10 mouse cellular contexts compared by ENCODE assay signal in the genomic region with DNA sequence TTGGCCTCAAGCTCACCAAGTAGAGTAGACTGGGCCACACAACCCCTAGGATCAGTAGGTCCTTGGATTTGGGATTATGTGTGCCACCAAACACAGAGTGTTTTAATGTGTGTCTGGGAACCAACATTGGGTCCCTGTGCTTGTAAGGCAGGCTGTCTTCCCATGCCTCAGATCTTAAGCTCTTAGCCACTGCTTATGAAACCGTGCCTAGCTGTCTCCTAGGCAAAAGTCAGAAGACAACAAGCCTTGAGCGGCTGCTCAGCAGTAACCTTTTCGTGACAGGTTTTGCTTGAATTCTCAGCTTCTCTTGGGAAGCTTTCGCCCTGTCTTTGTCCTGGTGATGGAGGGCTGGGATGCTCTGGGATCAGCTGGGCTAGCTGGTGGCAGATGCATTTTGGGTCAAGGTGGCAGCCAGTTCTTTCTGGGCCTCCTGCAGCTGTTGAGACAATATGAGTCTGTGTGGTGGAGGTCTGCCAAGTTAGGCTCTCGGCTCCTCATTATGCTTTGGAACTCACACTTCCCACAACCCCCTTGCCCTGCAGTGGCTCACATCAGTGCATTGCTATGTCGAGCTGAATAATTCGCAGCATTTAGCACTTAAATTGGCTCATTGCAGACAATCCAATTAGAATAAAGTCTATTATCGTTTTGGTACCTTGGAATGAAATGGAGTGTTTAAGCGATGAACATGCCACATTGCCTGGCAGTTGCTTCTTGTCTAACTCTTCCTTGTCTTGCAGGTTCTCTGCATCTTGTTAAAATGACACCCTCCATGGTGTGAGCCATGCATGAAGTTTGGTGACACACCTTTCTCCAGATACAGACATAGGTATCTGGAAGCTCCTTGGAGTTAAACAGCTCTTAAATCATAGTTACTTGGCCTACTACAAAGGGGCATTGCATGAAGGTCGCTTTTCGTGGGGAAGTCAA.
DNase-seq lines count a peak whose midpoint lies in the region; ATAC-seq and TF ChIP-seq lines count a peak whose summit lies in the region.
"Had no signal": no experiment of that assay in that cellular context is flagged by ENCODE, and none has a peak within 500 bp of the region (broad histone marks: within the 10 kb centered on the region; RNA-seq: fewer than 3 reads in every experiment).

No protein-coding gene starts in this region.

- no peaks in the 10 kb centered on the region for H3K36me3 ChIP-seq in hindbrain, embryonic 12.5 days
- no peaks in the 10 kb centered on the region for H3K36me3 ChIP-seq in hindbrain, embryonic 10.5 days
- H3K36me3 ChIP-seq in forebrain, embryonic 14.5 days (ENCODE audit: control insufficient read depth, insufficient read depth, low read length), result no peaks in the 10 kb centered on the region
- H3K36me3 ChIP-seq: G1E; limb, embryonic 13.5 days had no signal

- 0 out of 2 replicates have a peak, but pooled peaks have one; percentile 32 for ATAC-seq in hindbrain, embryonic 12.5 days (ENCODE audit: low FRiP score)
- ATAC-seq in forebrain, embryonic 14.5 days, result peak; percentile 95
- ATAC-seq in monocyte, adult 5-6 weeks (replicated peaks; ENCODE audit: insufficient number of reproducible peaks, low FRiP score, low TSS enrichment, poor library complexity, severe bottlenecking), result no peak

- no peaks in the 10 kb centered on the region for H3K27me3 ChIP-seq in hindbrain, embryonic 12.5 days
- no peaks in the 10 kb centered on the region for H3K27me3 ChIP-seq in hindbrain, embryonic 10.5 days (ENCODE audit: insufficient read depth, poor library complexity, severe bottlenecking)
- H3K27me3 ChIP-seq in forebrain, embryonic 14.5 days (replicated peaks; ENCODE audit: control insufficient read depth, insufficient read depth, low read length), result no peaks in the 10 kb centered on the region
- H3K27me3 ChIP-seq: limb, embryonic 13.5 days had no signal

- TF ChIP-seq POLR2A in olfactory bulb, adult 2 months (IDR thresholded peaks at IDR 0.05; ENCODE audit: insufficient read depth, low read depth, low read length), result no peak

- H3K4me3 ChIP-seq in hindbrain, embryonic 12.5 days, result no peak overlapping the region
- no peak overlapping the region for H3K4me3 ChIP-seq in hindbrain, embryonic 10.5 days
- H3K4me3 ChIP-seq in forebrain, embryonic 14.5 days (ENCODE audit: low read depth, low read length), result no peak overlapping the region
- no peak overlapping the region for H3K4me3 ChIP-seq in olfactory bulb, adult 2 months (ENCODE audit: insufficient read depth, low read depth, low read length)
- H3K4me3 ChIP-seq: limb, embryonic 13.5 days had no signal

- TF ChIP-seq CTCF in olfactory bulb, adult 2 months (IDR thresholded peaks at IDR 0.05; ENCODE audit: insufficient read depth, low read depth, low read length), result no peak

- 73% methylated on average over 11 of the region's 11 CpGs for WGBS in hindbrain, embryonic 12.5 days
- whole genome bisulfite sequencing in hindbrain, embryonic 10.5 days, result 90% methylated on average over 11 of the region's 11 CpGs
- 28% methylated on average over 11 of the region's 11 CpGs for WGBS in forebrain, embryonic 14.5 days
- 48% methylated on average over 11 of the region's 11 CpGs for WGBS in olfactory bulb, adult 2 months

- no peaks in the 10 kb centered on the region for H3K9me3 ChIP-seq in hindbrain, embryonic 12.5 days (replicated peaks)
- no peaks in the 10 kb centered on the region for H3K9me3 ChIP-seq in hindbrain, embryonic 10.5 days
- H3K9me3 ChIP-seq in forebrain, embryonic 14.5 days (replicated peaks; ENCODE audit: control insufficient read depth, low read length), result no peaks in the 10 kb centered on the region
- H3K9me3 ChIP-seq: G1E; limb, embryonic 13.5 days had no signal

- H3K4me1 ChIP-seq in hindbrain, embryonic 12.5 days, result peaks cover 27% of the 10 kb centered on the region
- H3K4me1 ChIP-seq in hindbrain, embryonic 10.5 days (replicated peaks), result peaks cover 25% of the 10 kb centered on the region
- peaks cover 12% of the 10 kb centered on the region for H3K4me1 ChIP-seq in forebrain, embryonic 14.5 days (ENCODE audit: control insufficient read depth, insufficient read depth, low read length)
- H3K4me1 ChIP-seq in olfactory bulb, adult 2 months (ENCODE audit: control insufficient read depth, insufficient read depth, low read length), result peaks cover 4% of the 10 kb centered on the region

- H3K4me2 ChIP-seq in hindbrain, embryonic 12.5 days (replicated peaks), result no peak overlapping the region
- H3K4me2 ChIP-seq in forebrain, embryonic 14.5 days (ENCODE audit: low read length), result no peak overlapping the region
- H3K4me2 ChIP-seq: limb, embryonic 13.5 days had no signal

- 0 out of 2 replicates have a peak overlapping the region, but pooled peaks have one; percentile 30 for H3K27ac ChIP-seq in hindbrain, embryonic 12.5 days
- no peak overlapping the region for H3K27ac ChIP-seq in hindbrain, embryonic 10.5 days
- H3K27ac ChIP-seq in forebrain, embryonic 14.5 days (ENCODE audit: low read depth, low read length), result peak overlapping the region; percentile 55; the same call in 1 of the 2 replicates
- peak overlapping the region; percentile 56; the same call in 1 of the 2 replicates for H3K27ac ChIP-seq in olfactory bulb, adult 2 months (ENCODE audit: insufficient read depth, low read depth, low read length)
- H3K27ac ChIP-seq: limb, embryonic 13.5 days had no signal

- H3K9ac ChIP-seq in hindbrain, embryonic 12.5 days, result no peak overlapping the region
- H3K9ac ChIP-seq in forebrain, embryonic 14.5 days (ENCODE audit: low read length), result no peak overlapping the region
- H3K9ac ChIP-seq: limb, embryonic 13.5 days had no signal

- no peak for DNase-seq in hindbrain, embryonic 10.5 days (ENCODE audit: low spot score)
- DNase-seq in forebrain, embryonic 14.5 days (ENCODE audit: low spot score), result peak; percentile 90
- peak; percentile 48 to 53 for DNase-seq in layer of hippocampus, postnatal 10 days (ENCODE audit: low spot score in 2 of 2)
- DNase-seq in adrenal gland, postnatal 4 days (ENCODE audit: low spot score in 2 of 2), result no peak
- DNase-seq in liver, result no peak

Comparison
In these comparisons a context has a peak if more than half of its experiments do, and no peak if none do; other contexts are left out.
1. DNase-seq: peak in forebrain, embryonic 14.5 days (single experiment) and layer of hippocampus, postnatal 10 days (2 of 2); none in hindbrain, embryonic 10.5 days (single experiment), adrenal gland, postnatal 4 days (0 of 2) and liver (single experiment).